Mouse (Mus musculus) liver, embryonic 11.5 days (tissue): ENCODE results near the gene Ada. TPM values are rescaled to one million over a fixed set of nuclear protein-coding genes. Genes with fewer than 3 reads are reported as not detected.

Source experiments
- ATAC-seq: fragments of 200-750 bp; cut with Nextera tagmentation; replicated peaks from 2 replicates; pipeline ENCODE4 v1.8.0; 2017; ENCODE audit warnings: moderate number of reproducible peaks, mild to moderate bottlenecking, moderate TSS enrichment, moderate library complexity; ENCODE audit not compliant: low FRiP score
- DNase-seq: peaks from one replicate; pipeline ENCODE4 v3.0.0-alpha.2; 2017; ENCODE audit warnings: low spot score
- H3K27ac ChIP-seq: fragments of 300-500 bp; sonication (generic); 2 replicates; pipeline ENCODE4 v1.5.1; 2014; ENCODE audit warnings: mild to moderate bottlenecking, low read depth, low read length, control low read depth
- H3K27me3 ChIP-seq: fragments of 300-500 bp; sonication (generic); replicated peaks from 2 replicates; pipeline ENCODE4 v1.6.1; 2014; ENCODE audit warnings: low read length, mixed read lengths; ENCODE audit not compliant: control insufficient read depth, insufficient read depth
- H3K36me3 ChIP-seq: fragments of 300-500 bp; sonication (generic); 2 replicates; pipeline ENCODE4 v1.6.1; 2014; ENCODE audit warnings: mild to moderate bottlenecking, low read length, moderate library complexity, mixed read lengths; ENCODE audit not compliant: control insufficient read depth, insufficient read depth
- H3K4me1 ChIP-seq: fragments of 300-500 bp; sonication (generic); replicated peaks from 2 replicates; pipeline ENCODE4 v1.6.1; 2014; ENCODE audit warnings: low read length, mixed read lengths; ENCODE audit not compliant: control insufficient read depth, insufficient read depth
- H3K4me2 ChIP-seq: fragments of 300-500 bp; sonication (generic); 2 replicates; pipeline ENCODE4 v1.6.1; 2014; ENCODE audit warnings: mild to moderate bottlenecking, control low read depth, moderate library complexity
- H3K4me3 ChIP-seq: fragments of 300-500 bp; sonication (generic); 2 replicates; pipeline ENCODE4 v1.5.1; 2014; ENCODE audit warnings: low read depth, low read length, control low read depth
- H3K9ac ChIP-seq: fragments of 300-500 bp; sonication (generic); 2 replicates; pipeline ENCODE4 v1.6.1; 2014; ENCODE audit warnings: low read depth, low read length, control low read depth
- H3K9me3 ChIP-seq: fragments of 300-500 bp; sonication (generic); 2 replicates; pipeline ENCODE4 v1.6.1; 2016; ENCODE audit warnings: low read length, inconsistent platforms, mixed read lengths; ENCODE audit not compliant: control insufficient read depth
- WGBS: fragments of 180-500 bp; shearing (Covaris S2); extraction: QIAGEN DNeasy Blood & Tissue Kit; methylation state at CpG from one replicate; pipeline ENCODE4 v1.1.7; 2014; 5-methylcytosine and 5-hydroxymethylcytosine counted together
- polyA plus RNA-seq: library from polyadenylated mRNA; unstranded; fragments of >200 nt; fragmentation: Nextera tagmentation; extraction: Ambion mirVana; gene quantifications from 2 replicates; pipeline ENCODE4 v1.2.1, GENCODE M21; 2014

Gene Ada
- polyA plus RNA-seq, 1 experiment from 2014 or later = 10.2 TPM

DNA sequence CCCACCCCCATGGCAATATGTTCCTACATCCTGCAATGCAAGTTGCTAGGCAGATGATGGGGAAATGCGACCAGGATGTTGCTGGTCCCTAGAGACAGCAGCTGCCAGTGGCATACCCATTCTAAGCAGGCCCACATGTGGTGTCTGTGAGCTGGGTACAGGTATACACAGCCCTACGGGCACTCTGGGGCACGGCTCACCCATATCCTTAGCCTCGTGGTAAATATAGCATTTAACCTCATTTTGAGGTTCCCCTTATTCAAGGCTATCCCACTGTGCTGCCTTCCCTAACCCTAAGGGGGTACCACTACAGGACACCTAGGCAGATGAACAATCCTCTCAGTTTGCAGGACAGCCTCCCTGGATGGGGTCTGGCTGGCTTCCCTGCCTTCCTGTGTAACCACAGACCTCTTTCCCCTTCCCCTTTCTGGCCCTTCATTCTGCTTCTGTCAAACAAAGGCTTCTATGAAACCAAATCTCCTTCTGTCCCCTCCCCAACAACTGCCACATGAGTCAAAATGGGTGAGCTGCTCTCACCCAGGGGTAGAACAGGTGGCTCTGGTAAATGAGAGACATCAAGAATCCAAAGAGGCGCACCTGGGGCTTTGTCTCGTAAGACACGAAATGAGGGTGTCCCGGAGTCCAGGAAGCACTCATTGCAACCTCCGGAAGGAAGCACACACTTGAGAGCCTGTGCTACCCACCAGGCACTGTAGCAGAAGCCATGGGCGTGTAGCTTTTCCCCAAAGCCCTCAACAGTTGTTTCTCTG lies 5.1 kb downstream of the Ada start:
- no peak overlapping the region for H3K4me3 ChIP-seq
- ATAC-seq = no peak
- 64% methylated on average over 10 of the region's 10 CpGs for WGBS
- H3K36me3 ChIP-seq = no peaks in the 10 kb centered on the region
- no peak overlapping the region for H3K27ac ChIP-seq
- H3K4me1 ChIP-seq = peaks cover 12% of the 10 kb centered on the region
- no peaks in the 10 kb centered on the region for H3K9me3 ChIP-seq
- no peak overlapping the region for H3K9ac ChIP-seq
- no peak overlapping the region for H3K4me2 ChIP-seq
- no peak for DNase-seq
- H3K27me3 ChIP-seq = peaks cover 11% of the 10 kb centered on the region

DNA sequence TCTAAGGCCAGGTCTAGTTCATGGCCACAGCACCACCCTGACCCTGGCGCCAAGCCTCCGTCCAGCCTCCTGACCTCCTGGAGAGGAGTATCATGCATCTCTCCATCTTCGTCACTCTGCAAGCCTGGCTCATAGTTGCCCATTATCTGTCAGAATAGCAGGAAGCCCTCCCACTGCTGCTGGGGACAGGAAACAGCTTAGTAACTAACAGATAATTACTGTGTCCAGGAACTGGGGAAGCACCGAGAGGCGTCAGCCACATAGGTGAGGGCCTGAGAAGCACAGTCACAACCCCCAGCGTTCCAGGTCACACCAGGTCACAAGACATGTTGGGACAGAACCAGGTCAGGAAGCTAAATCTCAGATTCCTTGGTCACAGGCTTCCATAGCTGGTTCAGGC lies 6.7 kb downstream of the Ada start:
- H3K36me3 ChIP-seq = no peaks in the 10 kb centered on the region
- H3K9me3 ChIP-seq = no peaks in the 10 kb centered on the region
- DNase-seq (no peak), ATAC-seq (peak; percentile 52; the same call in 1 of the 2 replicates)
- peaks cover 12% of the 10 kb centered on the region for H3K4me1 ChIP-seq
- H3K4me2 ChIP-seq = no peak overlapping the region
- H3K4me3 ChIP-seq = no peak overlapping the region
- peaks cover 2% of the 10 kb centered on the region for H3K27me3 ChIP-seq
- 24% methylated on average over 6 of the region's 6 CpGs for WGBS
- no peak overlapping the region for H3K9ac ChIP-seq
- H3K27ac ChIP-seq = no peak overlapping the region

DNA sequence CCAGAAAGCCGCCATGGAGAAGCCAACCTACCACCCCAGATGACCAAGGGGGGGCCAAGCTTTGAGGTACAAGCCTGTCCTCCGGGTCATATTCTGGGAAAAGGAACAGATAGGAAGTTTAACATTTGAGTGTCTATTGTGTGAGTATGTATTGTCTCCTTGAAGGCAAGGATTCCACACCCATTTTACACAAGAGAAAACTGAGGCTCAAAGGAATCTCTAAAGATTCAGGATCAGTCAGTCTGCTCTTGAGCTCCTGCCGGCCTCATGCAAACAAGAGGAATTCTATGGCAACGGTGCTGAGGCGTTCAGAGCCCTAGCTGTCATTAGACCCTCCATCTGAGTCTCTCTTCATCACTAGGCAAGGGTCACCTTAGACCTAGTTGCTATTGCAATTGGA lies 7.4 kb downstream of the Ada start:
- Histone ChIP-seq H3K9ac (no peak overlapping the region), H3K27ac (no peak overlapping the region), H3K36me3 (no peaks in the 10 kb centered on the region), H3K27me3 (no peaks in the 10 kb centered on the region; the same call in 1 of the 2 replicates), H3K4me3 (no peak overlapping the region), H3K4me1 (peaks cover 12% of the 10 kb centered on the region), H3K4me2 (no peak overlapping the region), H3K9me3 (no peaks in the 10 kb centered on the region)
- 77% methylated on average over 5 of the region's 5 CpGs for WGBS
- DNase-seq (no peak), ATAC-seq (no peak)

DNA sequence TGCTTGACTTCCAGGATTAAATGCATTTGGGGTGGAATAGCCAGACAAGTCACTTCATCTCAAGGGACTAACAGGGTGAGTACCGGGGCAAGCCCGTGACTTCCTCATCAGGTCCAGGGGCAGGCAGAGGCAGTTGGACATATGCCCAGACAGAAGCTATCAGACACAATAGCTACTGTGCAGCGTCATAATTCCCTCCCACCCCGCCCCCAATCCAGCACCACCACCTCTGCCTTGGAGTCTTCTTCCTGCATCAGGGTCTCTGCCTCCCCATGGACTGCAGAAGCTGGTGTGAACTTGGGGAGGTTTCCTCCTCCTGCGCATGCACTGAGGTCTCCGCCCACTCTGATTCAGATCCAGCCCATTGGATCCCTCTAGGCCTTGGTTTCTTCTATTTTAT lies 14.1 kb downstream of the Ada start:
- no peak for DNase-seq
- no peak overlapping the region for H3K4me3 ChIP-seq
- 73% methylated on average over 6 of the region's 6 CpGs for WGBS
- no peaks in the 10 kb centered on the region for H3K9me3 ChIP-seq
- no peak overlapping the region for H3K4me2 ChIP-seq
- peaks cover 2% of the 10 kb centered on the region; the same call in 1 of the 2 replicates for H3K4me1 ChIP-seq
- no peak overlapping the region for H3K27ac ChIP-seq
- no peaks in the 10 kb centered on the region for H3K36me3 ChIP-seq
- H3K9ac ChIP-seq = no peak overlapping the region
- H3K27me3 ChIP-seq = no peaks in the 10 kb centered on the region
- 0 out of 2 replicates have a peak, but pooled peaks have one; percentile 6 for ATAC-seq

DNA sequence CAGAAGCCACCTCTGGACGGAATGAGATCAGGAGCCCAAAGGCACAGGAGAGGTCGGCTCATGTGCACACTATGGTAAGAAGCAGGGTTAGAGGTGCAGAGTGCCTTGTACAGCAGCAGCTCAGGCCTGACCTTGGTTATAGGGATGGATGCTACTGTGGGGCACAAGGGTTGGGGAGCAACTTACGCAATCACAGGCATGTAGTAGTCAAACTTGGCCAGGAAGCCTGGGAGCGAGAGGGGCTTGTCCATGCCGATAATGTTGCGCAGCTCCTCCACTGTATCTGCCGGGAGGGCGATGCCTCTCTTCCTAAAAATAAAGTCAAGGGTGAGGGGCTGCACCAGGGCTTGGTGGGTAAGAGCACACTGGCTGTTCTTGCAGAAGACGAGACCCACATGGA lies 14.9 kb downstream of the Ada start:
- Histone ChIP-seq H3K9ac (no peak overlapping the region), H3K4me2 (no peak overlapping the region), H3K27ac (no peak overlapping the region), H3K27me3 (no peaks in the 10 kb centered on the region), H3K4me3 (no peak overlapping the region), H3K9me3 (no peaks in the 10 kb centered on the region), H3K4me1 (peaks cover 2% of the 10 kb centered on the region; the same call in 1 of the 2 replicates), H3K36me3 (0 out of 2 replicates have a peak, but pooled peaks cover 2% of the 10 kb centered on the region)
- WGBS = 84% methylated on average over 9 of the region's 9 CpGs
- DNase-seq (no peak), ATAC-seq (no peak)

DNA sequence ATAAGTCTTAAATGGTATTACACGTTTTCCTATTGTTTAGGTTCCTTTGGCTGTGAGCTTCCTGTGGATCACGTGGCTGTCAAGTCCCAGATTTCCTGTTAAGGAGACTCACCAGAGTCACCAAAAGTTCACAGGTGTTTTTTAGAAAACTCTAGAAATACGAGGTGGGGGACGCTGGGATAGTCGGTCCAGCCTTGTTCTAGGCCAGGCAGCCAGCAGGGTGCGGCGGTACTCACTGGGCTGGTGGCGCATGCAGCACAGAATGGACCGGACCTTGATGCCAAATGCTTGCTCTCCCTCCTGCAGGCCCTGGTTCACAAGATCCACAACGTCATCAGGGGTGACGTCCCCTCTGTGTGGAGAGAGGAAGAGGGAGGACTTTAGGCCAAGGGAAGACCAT lies 18.0 kb downstream of the Ada start:
- H3K36me3 ChIP-seq = 0 out of 2 replicates have a peak, but pooled peaks cover 4% of the 10 kb centered on the region
- H3K9me3 ChIP-seq = no peaks in the 10 kb centered on the region
- 89% methylated on average over 11 of the region's 11 CpGs for WGBS
- H3K27ac ChIP-seq = no peak overlapping the region
- no peak for ATAC-seq
- no peak for DNase-seq
- H3K27me3 ChIP-seq = no peaks in the 10 kb centered on the region
- no peak overlapping the region for H3K9ac ChIP-seq
- H3K4me3 ChIP-seq = no peak overlapping the region
- no peaks in the 10 kb centered on the region for H3K4me1 ChIP-seq
- no peak overlapping the region for H3K4me2 ChIP-seq

DNA sequence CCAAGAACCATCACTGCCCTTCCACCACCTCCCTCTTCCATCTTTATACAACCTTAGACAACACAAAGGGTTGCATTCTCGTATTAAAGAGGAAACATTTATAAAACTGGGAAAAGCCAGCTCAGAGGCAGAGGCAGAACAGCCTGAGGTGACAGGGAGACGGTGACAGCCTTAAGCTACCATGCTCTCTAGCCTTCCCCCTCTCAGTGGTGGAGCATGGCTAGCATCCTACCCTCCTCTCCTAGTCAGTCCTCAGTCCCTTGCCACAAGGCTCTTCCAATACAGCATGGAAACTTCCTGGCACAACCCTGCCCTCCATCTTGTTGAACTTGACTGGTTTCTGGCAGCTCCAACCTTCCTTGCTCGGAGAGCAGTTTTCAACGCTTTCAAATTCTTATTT lies 21.7 kb downstream of the Ada start:
- Histone ChIP-seq H3K4me2 (no peak overlapping the region), H3K9me3 (no peaks in the 10 kb centered on the region), H3K36me3 (peaks cover 9% of the 10 kb centered on the region; the same call in 1 of the 2 replicates), H3K27me3 (no peaks in the 10 kb centered on the region), H3K27ac (no peak overlapping the region), H3K4me3 (no peak overlapping the region), H3K9ac (no peak overlapping the region), H3K4me1 (no peaks in the 10 kb centered on the region)
- ATAC-seq (no peak), DNase-seq (no peak)
- 79% methylated on average over 4 of the region's 4 CpGs for WGBS

DNA sequence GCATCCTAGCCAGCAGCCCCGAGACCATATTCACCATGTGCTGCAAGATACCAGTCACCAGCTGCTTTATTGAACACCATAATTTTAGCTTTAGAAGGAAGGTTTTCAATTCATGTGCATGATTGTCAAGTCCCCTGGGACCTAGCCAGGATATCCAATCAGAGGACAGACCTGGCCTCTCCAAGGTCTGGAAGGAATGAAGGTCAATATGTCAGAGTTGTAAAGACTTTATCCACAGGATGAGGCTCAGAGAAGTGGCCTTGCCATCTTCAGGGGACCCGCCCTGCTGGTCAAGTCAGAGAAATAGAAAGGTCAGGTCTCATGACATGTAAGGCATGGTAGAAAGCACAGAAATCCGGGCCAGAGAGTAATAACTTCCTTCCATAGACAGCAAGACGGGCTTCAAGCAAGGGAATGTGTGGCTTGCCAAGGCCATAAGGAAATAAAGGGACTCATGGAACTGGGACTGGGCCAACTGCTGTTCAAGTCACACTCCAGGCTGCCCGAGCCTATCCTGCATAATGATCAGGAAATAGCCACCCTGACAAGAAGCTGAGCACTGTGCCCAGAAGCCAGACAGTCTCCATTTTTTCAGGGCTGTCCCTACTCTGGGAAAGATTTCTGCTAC lies 23.2 kb downstream of the Ada start:
- Histone ChIP-seq H3K36me3 (peaks cover 9% of the 10 kb centered on the region; the same call in 1 of the 2 replicates), H3K4me2 (no peak overlapping the region), H3K4me1 (no peaks in the 10 kb centered on the region), H3K9ac (no peak overlapping the region), H3K9me3 (no peaks in the 10 kb centered on the region), H3K27me3 (no peaks in the 10 kb centered on the region), H3K4me3 (no peak overlapping the region), H3K27ac (no peak overlapping the region)
- ATAC-seq (no peak), DNase-seq (no peak)
- WGBS = 79% methylated on average over 5 of the region's 5 CpGs

DNA sequence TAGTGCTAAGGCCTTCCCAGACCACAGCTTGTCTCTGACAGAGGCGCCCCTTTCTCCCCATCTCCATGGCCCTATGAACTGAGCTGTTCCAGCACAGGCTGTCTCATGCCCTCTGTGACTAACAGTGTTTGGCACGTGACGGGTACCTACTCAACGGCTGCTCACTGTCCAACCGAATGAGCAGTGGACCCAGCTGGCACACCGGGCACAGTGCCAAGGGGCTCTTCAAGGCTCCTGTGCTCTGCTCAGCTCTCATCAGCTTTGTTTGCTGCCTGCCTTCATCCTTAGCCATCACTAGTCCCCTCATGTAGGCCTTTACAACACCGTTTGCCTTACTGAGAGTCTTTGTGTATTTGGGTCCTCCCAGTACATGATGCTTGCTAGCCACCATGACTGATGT lies 27.5 kb downstream of the Ada start:
- Histone ChIP-seq H3K4me3 (no peak overlapping the region), H3K9me3 (no peaks in the 10 kb centered on the region), H3K9ac (no peak overlapping the region), H3K27ac (no peak overlapping the region), H3K4me1 (peaks cover 9% of the 10 kb centered on the region), H3K27me3 (no peaks in the 10 kb centered on the region), H3K4me2 (no peak overlapping the region), H3K36me3 (peaks cover 11% of the 10 kb centered on the region; the same call in 1 of the 2 replicates)
- WGBS = 93% methylated on average over 7 of the region's 7 CpGs
- DNase-seq (no peak), ATAC-seq (no peak)
